Mouse (Mus musculus) gastrocnemius, postnatal 4 days (tissue): Measurements from ENCODE around the gene Ctxn2. TPM values are rescaled to one million over a fixed set of nuclear protein-coding genes. Genes with fewer than 3 reads are reported as not detected.
"Not testable (repeated sequence)": the region's sequence is repeated elsewhere in the genome, so short reads cannot be mapped to it uniquely, and the experiment has no call there.

Source experiments
- DNase-seq, 2 experiments: peaks; one replicate each; pipeline ENCODE4 v3.0.0; 2021 to 2022; ENCODE audit warnings: low spot score in 2 of 2, mixed read lengths in 2 of 2
- long read RNA-seq, 2 experiments: library from polyadenylated mRNA; stranded (forward); transcript quantifications; one replicate each; pipeline ENCODE4 v2.0.0; 2021
- total RNA-seq, 2 experiments: library from RNA; stranded (reverse); gene quantifications; 2 replicates each; pipeline ENCODE4 v1.2.3; 2021

Ctxn2 gene
- not detected for total RNA-seq
- long read RNA-seq, experiment 1 = 0 reads
- long read RNA-seq, experiment 2 = 0 reads

- DNase-seq = peak; percentile 56 to 83
Observed at GRCm38 (mm10) chr2:125135903-125136811, at the start of gene Ctxn2. TSS of gene Ctxn2 (plus strand) at chr2:125136692.

- no peak for DNase-seq
Observed at GRCm38 (mm10) chr2:125088757-125089156, 47.7 kb upstream of the Ctxn2 start.

- DNase-seq = not testable (repeated sequence)
Observed at GRCm38 (mm10) chr2:125092123-125092522, 44.4 kb upstream of the Ctxn2 start.

GRCm38 (mm10) chr2:125104491-125104890 is 32.0 kb upstream of the Ctxn2 start:
- not testable (repeated sequence) for DNase-seq

- DNase-seq = not testable (repeated sequence)
Observed at GRCm38 (mm10) chr2:125106536-125106935, 30.0 kb upstream of the Ctxn2 start.

GRCm38 (mm10) chr2:125119381-125120110 is 16.9 kb upstream of the Ctxn2 start:
- no peak for DNase-seq

GRCm38 (mm10) chr2:125122288-125122623 is 14.2 kb upstream of the Ctxn2 start:
- DNase-seq = no peak

- DNase-seq = peak; percentile 36 to 52
Observed at GRCm38 (mm10) chr2:125122624-125123476, 13.6 kb upstream of the Ctxn2 start.

- DNase-seq = peak; percentile 81 to 88
Observed at GRCm38 (mm10) chr2:125123477-125123852, 13.0 kb upstream of the Ctxn2 start, which contains the start of gene Myef2. TSS of gene Myef2 (minus strand) at chr2:125123661.

- DNase-seq = no peak
Observed at GRCm38 (mm10) chr2:125125824-125126223, 10.7 kb upstream of the Ctxn2 start.

GRCm38 (mm10) chr2:125126792-125127191 is 9.7 kb upstream of the Ctxn2 start:
- no peak for DNase-seq

- DNase-seq = no peak
Observed at GRCm38 (mm10) chr2:125134113-125134512, 2.4 kb upstream of the Ctxn2 start.

GRCm38 (mm10) chr2:125136846-125137245 is 354 bp downstream of the Ctxn2 start:
- DNase-seq = no peak

GRCm38 (mm10) chr2:125142336-125142735 is 5.8 kb downstream of the Ctxn2 start:
- DNase-seq = no peak

- DNase-seq = no peak
Observed at GRCm38 (mm10) chr2:125152388-125152787, 15.9 kb downstream of the Ctxn2 start, which contains the start of gene Slc12a1. TSS of gene Slc12a1 (plus strand) at chr2:125152505.

GRCm38 (mm10) chr2:125154294-125154693 is 17.8 kb downstream of the Ctxn2 start:
- DNase-seq = no peak

- no peak for DNase-seq
Observed at GRCm38 (mm10) chr2:125155504-125155903, 19.0 kb downstream of the Ctxn2 start.

- no peak for DNase-seq
Observed at GRCm38 (mm10) chr2:125162012-125162470, 25.5 kb downstream of the Ctxn2 start.

- no peak for DNase-seq
Observed at GRCm38 (mm10) chr2:125178225-125178798, 41.8 kb downstream of the Ctxn2 start.

- no peak for DNase-seq
Observed at GRCm38 (mm10) chr2:125187904-125188303, 51.4 kb downstream of the Ctxn2 start.

- peak; percentile 23 to 39 for DNase-seq
Observed at GRCm38 (mm10) chr2:125189197-125189596, 52.7 kb downstream of the Ctxn2 start.
